8 mouse cellular contexts compared by ENCODE assay signal in genomic region chr2:152344361-152344760, GRCm38 (mm10). TPM values are rescaled to one million over a fixed set of nuclear protein-coding genes. Genes with fewer than 3 reads are reported as not detected.
DNase-seq lines count a peak whose midpoint lies in the region; ATAC-seq lines count a peak whose summit lies in the region.

No protein-coding gene starts in this region.

- peak overlapping the region; percentile 59 for H3K9ac ChIP-seq in kidney, embryonic 16.5 days (replicated peaks; ENCODE audit: low read length)
- H3K9ac ChIP-seq in forebrain, embryonic 13.5 days = peak overlapping the region; percentile 65
- peak overlapping the region; percentile 69; the same call in 1 of the 2 replicates for H3K9ac ChIP-seq in intestine, embryonic 16.5 days (ENCODE audit: low read depth, low read length)

- peak overlapping the region; percentile 53 for H3K4me3 ChIP-seq in kidney, embryonic 16.5 days (ENCODE audit: low read length)
- peak overlapping the region; percentile 50 for H3K4me3 ChIP-seq in forebrain, embryonic 13.5 days
- H3K4me3 ChIP-seq in intestine, embryonic 16.5 days (ENCODE audit: low read length) = peak overlapping the region; percentile 56
- peak overlapping the region; percentile 95 for H3K4me3 ChIP-seq in megakaryocyte, embryonic 14.5 days (replicated peaks)

- peaks cover 11% of the 10 kb centered on the region; the same call in 1 of the 2 replicates for H3K4me1 ChIP-seq in kidney, embryonic 16.5 days (ENCODE audit: insufficient read depth, low read length)
- peaks cover 11% of the 10 kb centered on the region for H3K4me1 ChIP-seq in forebrain, embryonic 13.5 days
- peaks cover 4% of the 10 kb centered on the region; the same call in 1 of the 2 replicates for H3K4me1 ChIP-seq in intestine, embryonic 16.5 days (ENCODE audit: control insufficient read depth, insufficient read depth, low read length)
- H3K4me1 ChIP-seq in megakaryocyte, embryonic 14.5 days = peaks cover 73% of the 10 kb centered on the region

- no peaks in the 10 kb centered on the region for H3K27me3 ChIP-seq in kidney, embryonic 16.5 days (ENCODE audit: insufficient read depth, low read length)
- peaks cover 16% of the 10 kb centered on the region; the same call in 1 of the 2 replicates for H3K27me3 ChIP-seq in forebrain, embryonic 13.5 days
- H3K27me3 ChIP-seq in intestine, embryonic 16.5 days (replicated peaks; ENCODE audit: control insufficient read depth, insufficient read depth, low read length) = peaks cover 5% of the 10 kb centered on the region; the same call in 1 of the 2 replicates
- no peaks in the 10 kb centered on the region for H3K27me3 ChIP-seq in megakaryocyte, embryonic 14.5 days (replicated peaks)

- no peak; the same call in 1 of the 2 replicates for ATAC-seq in kidney, embryonic 16.5 days (ENCODE audit: low FRiP score, low TSS enrichment)
- no peak for ATAC-seq in forebrain, embryonic 13.5 days
- ATAC-seq in intestine, embryonic 16.5 days = peak; percentile 24

- DNase-seq in kidney, adult 8-10 months = no peak
- no peak for DNase-seq in left cerebral cortex, adult 8-10 months (ENCODE audit: low spot score in 2 of 2)
- DNase-seq in adipocyte (ENCODE audit: low spot score) = no peak
- no peak for DNase-seq in gastrocnemius, adult 18-20 months (ENCODE audit: low spot score)

- no peak overlapping the region for H3K27ac ChIP-seq in kidney, embryonic 16.5 days (ENCODE audit: low read length)
- no peak overlapping the region for H3K27ac ChIP-seq in forebrain, embryonic 13.5 days
- H3K27ac ChIP-seq in intestine, embryonic 16.5 days (ENCODE audit: low read length) = no peak overlapping the region

- WGBS in kidney, embryonic 16.5 days = 12% methylated on average over 10 of the region's 10 CpGs
- 9% methylated on average over 10 of the region's 10 CpGs for WGBS in forebrain, embryonic 13.5 days
- WGBS in intestine, embryonic 16.5 days = 11% methylated on average over 10 of the region's 10 CpGs

- H3K4me2 ChIP-seq in kidney, embryonic 16.5 days (replicated peaks; ENCODE audit: low read depth, low read length) = peak overlapping the region; percentile 88
- H3K4me2 ChIP-seq in forebrain, embryonic 13.5 days = peak overlapping the region; percentile 74
- H3K4me2 ChIP-seq in intestine, embryonic 16.5 days (ENCODE audit: low read depth, low read length) = peak overlapping the region; percentile 91

- H3K9me3 ChIP-seq in kidney, embryonic 16.5 days (ENCODE audit: low read length) = no peaks in the 10 kb centered on the region
- H3K9me3 ChIP-seq in forebrain, embryonic 13.5 days (replicated peaks) = no peaks in the 10 kb centered on the region
- H3K9me3 ChIP-seq in intestine, embryonic 16.5 days (ENCODE audit: control insufficient read depth, low read length) = no peaks in the 10 kb centered on the region
- H3K9me3 ChIP-seq in megakaryocyte, embryonic 14.5 days = no peaks in the 10 kb centered on the region

- H3K36me3 ChIP-seq in kidney, embryonic 16.5 days (ENCODE audit: insufficient read depth, low read length) = no peaks in the 10 kb centered on the region
- no peaks in the 10 kb centered on the region for H3K36me3 ChIP-seq in forebrain, embryonic 13.5 days (ENCODE audit: poor library complexity, severe bottlenecking)
- no peaks in the 10 kb centered on the region for H3K36me3 ChIP-seq in intestine, embryonic 16.5 days (ENCODE audit: control insufficient read depth, insufficient read depth, low read length)
- H3K36me3 ChIP-seq in megakaryocyte, embryonic 14.5 days (replicated peaks; ENCODE audit: low read length) = peaks cover 19% of the 10 kb centered on the region

RNA-seq across cellular contexts. Expression of gene Trib3, which starts 0.5 kb away (rescaled TPM):
- polyA plus RNA-seq in kidney, embryonic 16.5 days (2015; fragmentation: Nextera tagmentation; extraction: Ambion mirVana) = 1.8 and 1.9 TPM in 2 replicates
- polyA plus RNA-seq in forebrain, embryonic 13.5 days (2015; fragmentation: Nextera tagmentation; extraction: Ambion mirVana) = 0.79 and 0.97 TPM in 2 replicates
- 4.4 and 7.1 TPM in 2 replicates for polyA plus RNA-seq in intestine, embryonic 16.5 days (2015; fragmentation: Nextera tagmentation; extraction: Ambion mirVana)
- 26.3 and 95.5 TPM in 2 replicates for polyA plus RNA-seq in megakaryocyte, embryonic 14.5 days (2012; ENCODE audit: insufficient read depth, low replicate concordance)
- total RNA-seq in left cerebral cortex, adult 8-10 months (2022) = 1 to 10 TPM in 3 of 4 experiments, under 1 TPM in 1; 0.84 to 2.1 (median 1.5) TPM
- 1 to 10 TPM in 1 of 2 experiments, under 1 TPM in 1; 0.55 to 1.5 TPM for total RNA-seq in gastrocnemius, adult 18-20 months (2021)

RNA-seq across cellular contexts. Expression of gene Rbck1, which starts 11.9 kb away (rescaled TPM):
- polyA plus RNA-seq in kidney, embryonic 16.5 days (2015; fragmentation: Nextera tagmentation; extraction: Ambion mirVana) = 93.4 and 96.6 TPM in 2 replicates
- 88.4 and 97.6 TPM in 2 replicates for polyA plus RNA-seq in forebrain, embryonic 13.5 days (2015; fragmentation: Nextera tagmentation; extraction: Ambion mirVana)
- 82.5 and 83.2 TPM in 2 replicates for polyA plus RNA-seq in intestine, embryonic 16.5 days (2015; fragmentation: Nextera tagmentation; extraction: Ambion mirVana)
- 152 and 308 TPM in 2 replicates for polyA plus RNA-seq in megakaryocyte, embryonic 14.5 days (2012; ENCODE audit: insufficient read depth, low replicate concordance)
- total RNA-seq in left cerebral cortex, adult 8-10 months (2022) = 100 to 1,000 TPM; 105 to 110 (median 105) TPM
- total RNA-seq in gastrocnemius, adult 18-20 months (2021) = 10 to 100 TPM; 24.6 to 26.6 TPM

RNA-seq across cellular contexts. Expression of gene Nrsn2, which starts 32.1 kb away (rescaled TPM):
- polyA plus RNA-seq in kidney, embryonic 16.5 days (2015; fragmentation: Nextera tagmentation; extraction: Ambion mirVana) = 0.91 and 1.6 TPM in 2 replicates
- 11.8 and 16.4 TPM in 2 replicates for polyA plus RNA-seq in forebrain, embryonic 13.5 days (2015; fragmentation: Nextera tagmentation; extraction: Ambion mirVana)
- 2.5 and 2.7 TPM in 2 replicates for polyA plus RNA-seq in intestine, embryonic 16.5 days (2015; fragmentation: Nextera tagmentation; extraction: Ambion mirVana)
- 1.2 TPM in 1 of 2 replicates, not detected in the other for polyA plus RNA-seq in megakaryocyte, embryonic 14.5 days (2012; ENCODE audit: insufficient read depth, low replicate concordance)
- total RNA-seq in left cerebral cortex, adult 8-10 months (2022) = 100 to 1,000 TPM; 112 to 125 (median 120) TPM
- not detected for total RNA-seq in gastrocnemius, adult 18-20 months (2021)

RNA-seq across cellular contexts. Expression of gene Tbc1d20, which starts 50.7 kb away (rescaled TPM):
- polyA plus RNA-seq in kidney, embryonic 16.5 days (2015; fragmentation: Nextera tagmentation; extraction: Ambion mirVana) = 41.1 and 41.8 TPM in 2 replicates
- polyA plus RNA-seq in forebrain, embryonic 13.5 days (2015; fragmentation: Nextera tagmentation; extraction: Ambion mirVana) = 29.5 and 31.6 TPM in 2 replicates
- polyA plus RNA-seq in intestine, embryonic 16.5 days (2015; fragmentation: Nextera tagmentation; extraction: Ambion mirVana) = 35.8 and 37.7 TPM in 2 replicates
- 6.9 and 22.2 TPM in 2 replicates for polyA plus RNA-seq in megakaryocyte, embryonic 14.5 days (2012; ENCODE audit: insufficient read depth, low replicate concordance)
- 10 to 100 TPM; 52.5 to 56.3 (median 55.9) TPM for total RNA-seq in left cerebral cortex, adult 8-10 months (2022)
- total RNA-seq in gastrocnemius, adult 18-20 months (2021) = 10 to 100 TPM; 18.6 to 25.1 TPM

RNA-seq across cellular contexts. Expression of gene Sox12, which starts 53.5 kb away (rescaled TPM):
- 8.9 and 10.0 TPM in 2 replicates for polyA plus RNA-seq in kidney, embryonic 16.5 days (2015; fragmentation: Nextera tagmentation; extraction: Ambion mirVana)
- polyA plus RNA-seq in forebrain, embryonic 13.5 days (2015; fragmentation: Nextera tagmentation; extraction: Ambion mirVana) = 15.8 and 17.6 TPM in 2 replicates
- polyA plus RNA-seq in intestine, embryonic 16.5 days (2015; fragmentation: Nextera tagmentation; extraction: Ambion mirVana) = 3.5 and 3.6 TPM in 2 replicates
- polyA plus RNA-seq in megakaryocyte, embryonic 14.5 days (2012; ENCODE audit: insufficient read depth, low replicate concordance) = 7.8 and 11.7 TPM in 2 replicates
- total RNA-seq in left cerebral cortex, adult 8-10 months (2022) = 10 to 100 TPM; 12.9 to 15.4 (median 14.3) TPM
- total RNA-seq in gastrocnemius, adult 18-20 months (2021) = under 1 TPM; 0.34 to 0.57 TPM
